Mouse (Mus musculus) CH12.LX (cell line): ENCODE data around the gene Flt3l. TPM values are rescaled to one million over a fixed set of nuclear protein-coding genes. Genes with fewer than 3 reads are reported as not detected.
A peak's percentile ranks its signal among the peaks of the same experiment; 100 is the strongest.

Experiments
- DNase-seq: peaks from one replicate; pipeline ENCODE4 v3.0.0-alpha.2; 2013; ENCODE audit errors: extremely low read depth
- H3K27ac ChIP-seq: 2 replicates; pipeline ENCODE4 v1.5.1; 2012; ENCODE audit warnings: low read depth, mild to moderate bottlenecking, control low read depth, moderate library complexity; ENCODE audit not compliant: insufficient read depth
- H3K27me3 ChIP-seq: replicated peaks from 2 replicates; pipeline ENCODE3; 2012; ENCODE audit warnings: inconsistent platforms
- H3K36me3 ChIP-seq, 2 experiments: replicated peaks in 1 of 2; 2 replicates each; pipeline versions ENCODE3 to v1.6.1; 2012; ENCODE audit warnings: inconsistent platforms in 1 of 2, low read length in 1 of 2, mild to moderate bottlenecking in 1 of 2, mixed read lengths in 1 of 2, moderate library complexity in 1 of 2; ENCODE audit not compliant: control insufficient read depth in 1 of 2, insufficient read depth in 1 of 2
- H3K4me1 ChIP-seq, 2 experiments: 2 replicates each; pipeline ENCODE4 v1.6.1; 2012; ENCODE audit warnings: inconsistent platforms in 1 of 2, moderate library complexity in 1 of 2; ENCODE audit not compliant: insufficient read depth in 2 of 2, control insufficient read depth in 1 of 2
- H3K4me2 ChIP-seq: 2 replicates; pipeline ENCODE4 v1.6.1; 2012; ENCODE audit warnings: low read depth, mild to moderate bottlenecking, control low read depth; ENCODE audit not compliant: poor library complexity, insufficient read depth, severe bottlenecking
- H3K4me3 ChIP-seq, 3 experiments: fragments of 150-350 bp in 1 of 3; sonication (generic) in 1 of 3; replicated peaks in 1 of 3; 2 replicates each; pipeline versions ENCODE3 to v1.5.1; 2011 to 2012; ENCODE audit warnings: low read depth in 2 of 3, low read length in 2 of 3, mild to moderate bottlenecking in 2 of 3, moderate library complexity in 2 of 3, control low read depth in 1 of 3, improper control_type of control experiment in 1 of 3, inconsistent platforms in 1 of 3, mixed read lengths in 1 of 3; ENCODE audit not compliant: poor library complexity in 1 of 3
- H3K79me2 ChIP-seq: replicated peaks from 2 replicates; pipeline ENCODE4 v1.6.1; 2012; ENCODE audit warnings: mild to moderate bottlenecking, moderate library complexity; ENCODE audit not compliant: control insufficient read depth, poor library complexity, insufficient read depth, severe bottlenecking; ENCODE audit errors: extremely low read depth
- H3K9ac ChIP-seq: 2 replicates; pipeline ENCODE4 v1.6.1; 2012; ENCODE audit warnings: low read depth, mild to moderate bottlenecking, control low read depth, moderate library complexity; ENCODE audit not compliant: insufficient read depth
- H3K9me3 ChIP-seq: replicated peaks from 2 replicates; pipeline ENCODE3; 2012; ENCODE audit warnings: low read length, inconsistent platforms, mixed read lengths
- BHLHE40 ChIP-seq: IDR thresholded peaks from 2 replicates; pipeline ENCODE4 v1.6.1; 2011; ENCODE audit warnings: mild to moderate bottlenecking, low read depth, low read length, improper control_type of control experiment
- CHD1 ChIP-seq: IDR thresholded peaks from 2 replicates; pipeline ENCODE4 v1.6.1; 2012; ENCODE audit warnings: low read depth, low read length, improper control_type of control experiment, inconsistent platforms
- CHD2 ChIP-seq: IDR thresholded peaks from 2 replicates; pipeline ENCODE4 v1.6.1; 2011; ENCODE audit warnings: low read length, improper control_type of control experiment
- E2F4 ChIP-seq: IDR thresholded peaks from 2 replicates; pipeline ENCODE4 v1.6.1; 2011; ENCODE audit warnings: low read depth, low read length, improper control_type of control experiment; ENCODE audit not compliant: insufficient replicate concordance
- ELF1 ChIP-seq: IDR thresholded peaks from 2 replicates; pipeline ENCODE4 v1.6.1; 2014; ENCODE audit warnings: low read depth, mild to moderate bottlenecking, inconsistent platforms, low read length, improper control_type of control experiment
- EP300 ChIP-seq: IDR thresholded peaks from 2 replicates; pipeline ENCODE4 v1.6.1; 2011; ENCODE audit warnings: low read length, improper control_type of control experiment
- ETS1 ChIP-seq: conservative IDR thresholded peaks from 2 replicates; pipeline ENCODE4 v1.6.1; 2012; ENCODE audit warnings: low read depth, mild to moderate bottlenecking, inconsistent platforms, low read length, improper control_type of control experiment, moderate library complexity
- GABPA ChIP-seq: IDR thresholded peaks from 2 replicates; pipeline ENCODE4 v1.6.1; 2012; ENCODE audit warnings: low read depth, low read length, improper control_type of control experiment, inconsistent platforms; ENCODE audit not compliant: insufficient replicate concordance
- IRF4 ChIP-seq: IDR thresholded peaks from 2 replicates; pipeline ENCODE4 v1.6.1; 2014; ENCODE audit warnings: low read depth, mild to moderate bottlenecking, inconsistent platforms, low read length, improper control_type of control experiment
- JUN ChIP-seq: IDR thresholded peaks from 2 replicates; pipeline ENCODE4 v1.6.1; 2011; ENCODE audit warnings: low read depth, mild to moderate bottlenecking, low read length, improper control_type of control experiment, moderate library complexity; ENCODE audit not compliant: insufficient read depth
- JUND ChIP-seq: conservative IDR thresholded peaks from 2 replicates; pipeline ENCODE4 v1.6.1; 2011; ENCODE audit warnings: low read depth, low read length, improper control_type of control experiment
- KAT2A ChIP-seq: IDR thresholded peaks from 2 replicates; pipeline ENCODE4 v1.6.1; 2012; ENCODE audit warnings: low read length, improper control_type of control experiment, inconsistent platforms; ENCODE audit not compliant: insufficient replicate concordance
- MAFK ChIP-seq: IDR thresholded peaks from 2 replicates; pipeline ENCODE4 v1.6.1; 2011; ENCODE audit warnings: low read length, improper control_type of control experiment; ENCODE audit not compliant: insufficient replicate concordance
- MAX ChIP-seq: IDR thresholded peaks from 2 replicates; pipeline ENCODE4 v1.6.1; 2011; ENCODE audit warnings: low read length, improper control_type of control experiment
- MAZ ChIP-seq: IDR thresholded peaks from 2 replicates; pipeline ENCODE4 v1.6.1; 2012; ENCODE audit warnings: low read depth, mild to moderate bottlenecking, inconsistent platforms, low read length, improper control_type of control experiment, moderate library complexity
- MEF2A ChIP-seq: IDR thresholded peaks from 2 replicates; pipeline ENCODE4 v1.6.1; 2014; ENCODE audit warnings: low read depth, mild to moderate bottlenecking, inconsistent platforms, low read length, improper control_type of control experiment, borderline replicate concordance
- MYC ChIP-seq: IDR thresholded peaks from 2 replicates; pipeline ENCODE4 v1.6.1; 2011; ENCODE audit warnings: low read depth, mild to moderate bottlenecking, improper control_type of control experiment, low read length
- POLR2A ChIP-seq: IDR thresholded peaks from 2 replicates; pipeline ENCODE4 v1.6.1; 2011; ENCODE audit warnings: low read depth, mild to moderate bottlenecking, improper control_type of control experiment, low read length
- POLR2AphosphoS2 ChIP-seq: IDR thresholded peaks from 2 replicates; pipeline ENCODE4 v1.6.1; 2011; ENCODE audit warnings: low read depth, low read length, improper control_type of control experiment
- RAD21 ChIP-seq: IDR thresholded peaks from 2 replicates; pipeline ENCODE4 v1.6.1; 2011; ENCODE audit warnings: low read depth, mild to moderate bottlenecking, low read length, improper control_type of control experiment, moderate library complexity
- RCOR1 ChIP-seq: conservative IDR thresholded peaks from 2 replicates; pipeline ENCODE4 v1.6.1; 2012; ENCODE audit warnings: low read depth, mild to moderate bottlenecking, inconsistent platforms, low read length, improper control_type of control experiment
- SIN3A ChIP-seq: IDR thresholded peaks from 2 replicates; pipeline ENCODE4 v1.6.1; 2012; ENCODE audit warnings: low read length, improper control_type of control experiment, inconsistent platforms
- TBP ChIP-seq: conservative IDR thresholded peaks from 2 replicates; pipeline ENCODE4 v1.6.1; 2011; ENCODE audit warnings: low read depth, low read length, improper control_type of control experiment
- USF1 ChIP-seq: IDR thresholded peaks from 2 replicates; pipeline ENCODE4 v1.6.1; 2014; ENCODE audit warnings: low read depth, mild to moderate bottlenecking, inconsistent platforms, low read length, improper control_type of control experiment
- USF2 ChIP-seq: conservative IDR thresholded peaks from 2 replicates; pipeline ENCODE4 v1.6.1; 2011; ENCODE audit warnings: low read depth, low read length, improper control_type of control experiment
- ZMIZ1 ChIP-seq: IDR thresholded peaks from 2 replicates; pipeline ENCODE4 v1.6.1; 2012; ENCODE audit warnings: low read depth, mild to moderate bottlenecking, inconsistent platforms, low read length, improper control_type of control experiment
- ZNF384 ChIP-seq: IDR thresholded peaks from 2 replicates; pipeline ENCODE4 v1.6.1; 2012; ENCODE audit warnings: low read depth, low read length, improper control_type of control experiment, inconsistent platforms
- dilution Hi-C: fragments of 300-500 bp; cut with MboI; formaldehyde crosslinking; loops from 2 replicates; pipeline ENCODE4 v1.14.3; 2020; ENCODE audit warnings: low sequenced_read_pairs; ENCODE audit not compliant: extremely low pct_unique_long_range_greater_than_20kb, extremely low pct_ligation_motif_present
- in situ Hi-C: fragments of 300-500 bp; cut with MboI; formaldehyde crosslinking; loops from 3 replicates; pipeline ENCODE4 v1.14.3; 2019; ENCODE audit warnings: low sequenced_read_pairs, low pct_ligation_motif_present, low pct_unique_long_range_greater_than_20kb, mixed read lengths
- polyA plus RNA-seq: library from polyadenylated mRNA; unstranded; fragments of >175 nt; gene quantifications from 2 replicates; pipeline ENCODE4 v1.2.1, GENCODE M21; 2012; ENCODE audit warnings: low read depth; ENCODE audit not compliant: insufficient read length
- total RNA-seq, 2 experiments: library from RNA; depleted of rRNA; stranded (reverse); fragments of 300-350 nt in 1 of 2; fragments of >200 nt in 1 of 2; gene quantifications; 2 replicates each; pipeline ENCODE4 v1.2.3; 2012 to 2014

Gene Flt3l
- total and polyA plus RNA-seq, 3 experiments, result 4.6 to 14.9 (median 4.9) TPM

GRCm38 (mm10) chr7:45094121-45094520, 42.1 kb downstream of the Flt3l start:
- in situ Hi-C loops (no loop called here), dilution Hi-C loops (no loop called here)
- H3K27ac ChIP-seq, result no peak overlapping the region
- no peak for TF ChIP-seq CHD2
- TF ChIP-seq MEF2A, result no peak
- no peak for TF ChIP-seq BHLHE40
- no peak for TF ChIP-seq GABPA
- no peak for TF ChIP-seq USF1
- no peak for TF ChIP-seq MAFK
- TF ChIP-seq ZNF384, result no peak
- no peak for TF ChIP-seq POLR2AphosphoS2
- TF ChIP-seq JUND, result no peak
- TF ChIP-seq TBP, result no peak
- TF ChIP-seq SIN3A, result no peak
- no peak for TF ChIP-seq MAZ
- no peak for TF ChIP-seq IRF4
- no peak for TF ChIP-seq E2F4
- TF ChIP-seq ZMIZ1, result no peak
- no peak for TF ChIP-seq RAD21
- no peak overlapping the region for H3K4me2 ChIP-seq
- H3K4me3 ChIP-seq, result no peak overlapping the region
- peaks cover 3 to 28% of the 10 kb centered on the region in 2 experiments for H3K4me1 ChIP-seq
- no peaks in the 10 kb centered on the region for H3K36me3 ChIP-seq
- H3K9ac ChIP-seq, result no peak overlapping the region
- no peaks in the 10 kb centered on the region for H3K9me3 ChIP-seq
- no peaks in the 10 kb centered on the region for H3K27me3 ChIP-seq
- no peak for DNase-seq
- no peaks in the 10 kb centered on the region for H3K79me2 ChIP-seq

GRCm38 (mm10) chr7:45093516-45093905, 42.7 kb downstream of the Flt3l start:
- Histone ChIP-seq H3K9ac (no peak overlapping the region), H3K79me2 (no peaks in the 10 kb centered on the region), H3K27me3 (no peaks in the 10 kb centered on the region), H3K36me3 (no peaks in the 10 kb centered on the region), H3K4me3 (no peak overlapping the region), H3K9me3 (no peaks in the 10 kb centered on the region), H3K27ac (no peak overlapping the region), H3K4me1 (peaks cover 3 to 24% of the 10 kb centered on the region in 2 experiments), H3K4me2 (no peak overlapping the region)
- DNase-seq, result peak; percentile 31
- dilution Hi-C loops (no loop called here), in situ Hi-C loops (no loop called here)
- TF ChIP-seq IRF4, result no peak
- no peak for TF ChIP-seq JUN
- TF ChIP-seq E2F4, result no peak
- TF ChIP-seq CHD1, result no peak
- TF ChIP-seq USF2, result no peak
- TF ChIP-seq ETS1, result no peak
- no peak for TF ChIP-seq EP300
- no peak for TF ChIP-seq MEF2A
- TF ChIP-seq POLR2A, result no peak
- no peak for TF ChIP-seq USF1
- no peak for TF ChIP-seq ZMIZ1
- TF ChIP-seq KAT2A, result no peak
- no peak for TF ChIP-seq MAX
- TF ChIP-seq TBP, result no peak
- no peak for TF ChIP-seq JUND
- TF ChIP-seq RCOR1, result no peak
- no peak for TF ChIP-seq ELF1
- no peak for TF ChIP-seq BHLHE40
- TF ChIP-seq MYC, result no peak
